Mouse (Mus musculus): ENCODE results near the gene Glis3.

DNA sequence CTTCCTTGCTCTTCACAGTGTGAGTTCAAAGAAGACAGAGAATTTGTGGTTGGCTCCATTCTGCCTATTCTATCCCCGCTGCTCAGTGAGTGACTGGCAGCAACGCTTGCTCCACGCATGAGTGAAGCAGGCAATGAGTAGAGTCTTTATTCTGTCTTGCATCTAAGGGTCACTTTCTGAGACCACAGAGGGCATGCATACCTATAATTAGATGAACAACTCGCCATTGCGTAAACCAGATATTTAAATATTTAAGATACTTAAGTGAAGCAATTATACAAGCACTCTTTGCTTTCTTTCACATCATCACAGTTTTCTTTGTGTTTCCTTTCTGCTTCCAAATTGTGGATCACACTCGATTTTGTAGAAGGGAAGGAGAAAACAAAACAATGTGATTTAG, 163.4 kb downstream of the Glis3 start:
- TF ChIP-seq EP300 (IDR thresholded peaks at IDR 0.05; ENCODE audit: low read depth) (no peak), CTCF (IDR thresholded peaks at IDR 0.05; ENCODE audit: low read depth) (no peak)
